Mouse (Mus musculus) midbrain, embryonic 11.5 days (tissue): ENCODE measurements around the gene Slc7a4. TPM values are rescaled to one million over a fixed set of nuclear protein-coding genes. Genes with fewer than 3 reads are reported as not detected.
A peak's percentile ranks its signal among the peaks of the same experiment; 100 is the strongest.
"Not testable (repeated sequence)": the region's sequence is repeated elsewhere in the genome, so short reads cannot be mapped to it uniquely, and the experiment has no call there.

ENCODE experiments used
- ATAC-seq: fragments of 200-750 bp; cut with Nextera tagmentation; 2 replicates; pipeline ENCODE4 v1.8.0; 2017; ENCODE audit warnings: moderate TSS enrichment, moderate library complexity; ENCODE audit not compliant: low FRiP score
- DNase-seq: peaks from one replicate; pipeline ENCODE4 v3.0.0; 2015; ENCODE audit warnings: low spot score; ENCODE audit errors: missing footprints
- H3K27ac ChIP-seq: fragments of 300-500 bp; sonication (generic); 2 replicates; pipeline ENCODE4 v1.5.1; 2014; ENCODE audit warnings: low read depth, low read length
- H3K27me3 ChIP-seq: fragments of 300-500 bp; sonication (generic); 2 replicates; pipeline ENCODE4 v1.6.1; 2014; ENCODE audit warnings: mild to moderate bottlenecking, low read length, moderate library complexity, mixed read lengths; ENCODE audit not compliant: control insufficient read depth, insufficient read depth
- H3K36me3 ChIP-seq: fragments of 300-500 bp; sonication (generic); 2 replicates; pipeline ENCODE4 v1.6.1; 2014; ENCODE audit warnings: mild to moderate bottlenecking, low read length, moderate library complexity, mixed read lengths; ENCODE audit not compliant: control insufficient read depth, insufficient read depth
- H3K4me1 ChIP-seq: fragments of 300-500 bp; sonication (generic); 2 replicates; pipeline ENCODE4 v1.6.1; 2014; ENCODE audit warnings: low read length; ENCODE audit not compliant: control insufficient read depth, insufficient read depth
- H3K4me2 ChIP-seq: fragments of 300-500 bp; sonication (generic); 2 replicates; pipeline ENCODE4 v1.6.1; 2014; ENCODE audit warnings: mild to moderate bottlenecking, moderate library complexity
- H3K4me3 ChIP-seq: fragments of 300-500 bp; sonication (generic); 2 replicates; pipeline ENCODE4 v1.5.1; 2014; ENCODE audit warnings: low read depth, low read length
- H3K9ac ChIP-seq: fragments of 300-500 bp; sonication (generic); 2 replicates; pipeline ENCODE4 v1.6.1; 2014; ENCODE audit warnings: low read length
- H3K9me3 ChIP-seq: fragments of 300-500 bp; sonication (generic); 2 replicates; pipeline ENCODE4 v1.6.1; 2016; ENCODE audit warnings: low read length; ENCODE audit not compliant: control insufficient read depth
- WGBS: fragments of 180-500 bp; shearing (Covaris S2); extraction: QIAGEN DNeasy Blood & Tissue Kit; methylation state at CpG from one replicate; pipeline ENCODE4 v1.1.7; 2014; 5-methylcytosine and 5-hydroxymethylcytosine counted together
- polyA plus RNA-seq: library from polyadenylated mRNA; unstranded; fragments of >200 nt; fragmentation: Nextera tagmentation; extraction: Ambion mirVana; gene quantifications from 2 replicates; pipeline ENCODE4 v1.2.1, GENCODE M21; 2014

The Slc7a4 gene
- polyA plus RNA-seq, 1 experiment from 2014 or later = 2.0 TPM

- H3K36me3 ChIP-seq, H3K4me3 ChIP-seq, H3K27ac ChIP-seq, H3K27me3 ChIP-seq, ATAC-seq, H3K9ac ChIP-seq, H3K4me2 ChIP-seq, DNase-seq, H3K4me1 ChIP-seq, H3K9me3 ChIP-seq: not testable (repeated sequence)
- 85% methylated on average over 6 of the region's 6 CpGs for WGBS
These were observed 31.7 kb upstream of the Slc7a4 start for GRCm38 (mm10) chr16:17614740-17615139.

- Histone ChIP-seq H3K4me1 (no peaks in the 10 kb centered on the region), H3K4me3 (no peak overlapping the region), H3K9me3 (no peaks in the 10 kb centered on the region; the same call in 1 of the 2 replicates), H3K4me2 (no peak overlapping the region), H3K27ac (no peak overlapping the region), H3K27me3 (no peaks in the 10 kb centered on the region), H3K36me3 (no peaks in the 10 kb centered on the region), H3K9ac (no peak overlapping the region)
- no peak for DNase-seq
- WGBS = 77% methylated on average over 4 of the region's 4 CpGs
- ATAC-seq = no peak
These were observed 28.4 kb upstream of the Slc7a4 start for GRCm38 (mm10) chr16:17611383-17611782.

DNA sequence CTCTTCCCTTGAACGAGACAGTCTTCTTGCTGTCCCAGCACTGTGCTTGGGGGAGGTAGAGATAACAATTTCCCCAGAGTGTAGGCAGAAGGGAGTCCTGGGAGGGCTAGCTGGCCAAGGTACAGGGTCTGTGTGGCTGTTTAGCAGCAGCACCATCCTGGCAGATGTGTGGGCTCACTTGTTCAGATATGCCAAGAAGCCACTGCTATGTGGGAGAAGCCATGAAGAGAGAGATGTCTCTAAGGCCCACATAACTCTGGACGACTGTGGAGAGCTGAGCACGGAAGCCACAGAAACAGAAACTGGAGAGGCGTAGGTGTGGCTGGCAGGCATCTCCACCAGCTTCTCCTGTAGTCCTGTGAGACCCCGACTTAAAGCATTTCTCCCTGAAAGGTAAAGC, 22.7 kb upstream of the Slc7a4 start:
- Histone ChIP-seq H3K9ac (no peak overlapping the region), H3K36me3 (no peaks in the 10 kb centered on the region), H3K4me1 (no peaks in the 10 kb centered on the region), H3K27ac (no peak overlapping the region), H3K27me3 (no peaks in the 10 kb centered on the region), H3K9me3 (no peaks in the 10 kb centered on the region; the same call in 1 of the 2 replicates), H3K4me2 (no peak overlapping the region), H3K4me3 (no peak overlapping the region)
- DNase-seq (no peak), ATAC-seq (no peak)
- 80% methylated on average over 5 of the region's 5 CpGs for WGBS

DNA sequence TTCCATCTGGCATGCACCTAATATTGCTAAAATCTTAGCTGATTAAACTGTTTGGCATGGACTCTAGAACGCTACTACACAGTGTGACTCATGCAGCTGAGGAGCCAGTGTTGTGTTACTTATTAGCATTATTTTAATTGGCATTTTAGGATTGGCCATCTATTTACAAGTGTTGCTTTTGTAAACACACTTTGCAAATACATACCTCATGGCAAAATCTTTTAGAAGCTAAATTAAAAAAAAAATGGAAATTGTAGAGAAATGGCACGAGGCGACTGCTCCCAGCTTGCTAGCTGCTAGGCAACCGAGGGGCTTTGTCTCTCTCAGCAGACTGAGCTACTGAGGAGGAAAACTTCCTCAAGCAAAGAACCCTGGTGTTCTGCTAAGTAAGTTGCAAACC, 21.9 kb upstream of the Slc7a4 start:
- Histone ChIP-seq H3K4me1 (no peaks in the 10 kb centered on the region), H3K36me3 (no peaks in the 10 kb centered on the region), H3K4me2 (no peak overlapping the region), H3K9ac (no peak overlapping the region), H3K4me3 (no peak overlapping the region), H3K27ac (no peak overlapping the region), H3K27me3 (no peaks in the 10 kb centered on the region), H3K9me3 (no peaks in the 10 kb centered on the region; the same call in 1 of the 2 replicates)
- DNase-seq (no peak), ATAC-seq (no peak)
- WGBS = 65% methylated on average over 4 of the region's 4 CpGs

- Histone ChIP-seq H3K27ac (no peak overlapping the region), H3K9me3 (no peaks in the 10 kb centered on the region), H3K9ac (no peak overlapping the region), H3K4me3 (no peak overlapping the region), H3K4me1 (no peaks in the 10 kb centered on the region), H3K27me3 (no peaks in the 10 kb centered on the region), H3K4me2 (no peak overlapping the region), H3K36me3 (no peaks in the 10 kb centered on the region)
- 79% methylated on average over 3 of the region's 3 CpGs for WGBS
- ATAC-seq (no peak), DNase-seq (no peak)
These were observed 18.0 kb upstream of the Slc7a4 start for GRCm38 (mm10) chr16:17600944-17601562.

DNA sequence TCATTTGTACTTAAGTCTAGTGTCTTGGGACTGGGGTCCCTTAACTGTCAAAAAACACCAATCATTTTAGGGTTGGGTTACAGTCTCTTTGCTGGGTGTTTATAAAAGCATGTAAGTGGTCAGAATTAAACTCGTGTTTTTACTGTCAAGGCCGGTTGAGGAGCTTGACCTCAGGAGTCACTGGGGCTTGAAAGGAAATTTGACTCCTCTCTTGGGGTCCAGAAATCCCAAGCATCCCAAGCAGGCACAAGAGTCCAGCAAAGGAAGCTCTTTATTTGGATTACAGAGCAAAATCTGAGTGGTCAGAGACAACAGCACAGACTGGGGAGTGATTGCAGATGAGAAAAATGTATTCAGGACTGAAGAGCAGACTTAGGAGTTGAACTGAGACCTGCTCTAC, 7.7 kb upstream of the Slc7a4 start:
- no peaks in the 10 kb centered on the region for H3K9me3 ChIP-seq

GRCm38 (mm10) chr16:17584555-17584954, 1.5 kb upstream of the Slc7a4 start:
- Histone ChIP-seq H3K4me2 (no peak overlapping the region), H3K27me3 (no peaks in the 10 kb centered on the region), H3K9ac (no peak overlapping the region), H3K9me3 (no peaks in the 10 kb centered on the region), H3K4me1 (no peaks in the 10 kb centered on the region), H3K27ac (no peak overlapping the region), H3K36me3 (no peaks in the 10 kb centered on the region), H3K4me3 (no peak overlapping the region)
- 79% methylated on average over 7 of the region's 7 CpGs for WGBS
- DNase-seq (no peak), ATAC-seq (no peak)

More for the DNA sequence above, 7.7 kb upstream of the Slc7a4 start:
- no peak overlapping the region for H3K9ac ChIP-seq
- H3K27me3 ChIP-seq = no peaks in the 10 kb centered on the region
- no peak overlapping the region for H3K4me2 ChIP-seq
- no peak overlapping the region for H3K4me3 ChIP-seq
- H3K36me3 ChIP-seq = no peaks in the 10 kb centered on the region
- DNase-seq = no peak
- WGBS = 53% methylated on average over 2 of the region's 2 CpGs
- ATAC-seq = no peak
- no peak overlapping the region for H3K27ac ChIP-seq
- no peaks in the 10 kb centered on the region for H3K4me1 ChIP-seq

DNA sequence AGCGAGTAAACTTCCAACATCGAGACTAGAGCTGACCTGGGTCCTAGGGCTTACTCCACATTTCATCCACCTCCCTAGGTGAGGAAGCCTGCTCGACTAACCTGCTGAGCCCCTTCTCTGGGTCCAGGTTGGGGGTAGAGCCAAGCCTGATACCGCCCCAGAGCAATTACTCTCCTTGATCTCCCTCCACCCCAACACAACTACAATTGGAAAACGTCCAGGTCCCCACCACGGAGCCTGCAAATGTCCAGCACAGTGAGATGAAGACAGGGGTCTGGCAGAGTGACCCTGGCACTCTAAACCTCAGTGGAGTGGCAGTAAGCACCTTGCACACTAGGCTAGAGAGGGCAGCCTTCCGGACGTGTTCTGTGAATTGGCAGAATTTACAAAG, 6.2 kb downstream of the Slc7a4 start:
- no peak overlapping the region for H3K27ac ChIP-seq
- H3K4me3 ChIP-seq = peak overlapping the region; percentile 39
- H3K9me3 ChIP-seq = no peaks in the 10 kb centered on the region
- H3K4me1 ChIP-seq = peaks cover 3% of the 10 kb centered on the region; the same call in 1 of the 2 replicates
- peak overlapping the region; percentile 72 for H3K4me2 ChIP-seq
- peaks cover 19% of the 10 kb centered on the region for H3K27me3 ChIP-seq
- ATAC-seq = no peak
- 17% methylated on average over 8 of the region's 8 CpGs for WGBS
- no peak for DNase-seq
- H3K36me3 ChIP-seq = no peaks in the 10 kb centered on the region
- peak overlapping the region; percentile 51 for H3K9ac ChIP-seq

DNA sequence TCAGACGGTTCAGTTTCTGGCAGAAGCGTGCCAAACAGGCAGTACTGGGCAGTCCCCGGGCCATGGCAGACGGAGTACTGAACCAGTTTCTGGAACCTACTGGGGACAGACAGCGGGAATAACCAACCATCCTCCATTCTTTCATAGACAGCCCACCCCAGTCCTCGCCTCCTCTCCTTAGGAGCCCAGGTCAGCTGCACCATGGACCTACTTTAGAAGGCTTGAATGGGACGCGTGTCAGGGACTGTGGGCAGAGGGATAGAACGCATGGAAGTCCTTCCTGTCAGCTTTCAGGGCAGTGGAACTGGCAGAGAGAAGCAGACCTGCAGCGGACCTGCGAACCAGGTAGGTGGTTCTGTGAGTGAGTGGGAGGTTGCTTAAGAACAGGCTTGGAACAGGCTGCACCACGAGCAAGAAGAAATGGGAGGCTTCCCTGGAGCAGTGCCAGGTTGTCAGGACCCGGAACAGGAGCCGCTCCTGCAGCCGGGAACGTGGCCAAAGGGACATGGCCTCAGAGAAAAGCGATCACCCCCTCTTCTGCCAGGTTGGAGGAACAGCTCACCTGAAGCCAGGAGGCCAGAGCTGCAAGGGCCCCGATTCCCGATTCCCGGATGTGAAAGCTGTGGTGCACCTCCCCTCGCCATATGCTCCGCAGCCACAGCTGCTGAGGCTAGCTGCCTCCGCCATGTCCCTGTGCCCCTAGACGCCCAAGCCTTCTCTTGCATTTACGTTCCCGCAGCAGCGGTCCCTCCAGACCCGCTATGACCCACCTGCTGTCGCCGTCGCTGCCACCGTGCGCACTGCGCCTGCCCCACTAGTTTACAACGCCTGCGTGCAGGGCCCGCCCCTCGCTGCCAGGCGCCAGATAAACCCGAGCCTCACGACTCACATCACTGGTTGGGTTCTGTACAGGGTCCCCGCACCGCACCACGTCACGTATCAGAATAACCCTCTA, 6.9 kb downstream of the Slc7a4 start:
- Histone ChIP-seq H3K4me1 (peaks cover 3% of the 10 kb centered on the region; the same call in 1 of the 2 replicates), H3K27ac (no peak overlapping the region), H3K9ac (peak overlapping the region; percentile 51), H3K9me3 (no peaks in the 10 kb centered on the region), H3K4me3 (peak overlapping the region; percentile 39), H3K4me2 (peak overlapping the region; percentile 72), H3K27me3 (peaks cover 19% of the 10 kb centered on the region), H3K36me3 (no peaks in the 10 kb centered on the region)
- peak; percentile 86 for DNase-seq
- WGBS = 15% methylated on average over 45 of the region's 45 CpGs
- peak; percentile 38; the same call in 1 of the 2 replicates for ATAC-seq
